Mouse (Mus musculus) embryo, embryonic 11.5 days (tissue): ENCODE results near the gene St6galnac3.

ENCODE experiments used
- DNase-seq: peaks from one replicate; pipeline ENCODE4 v3.0.0-alpha.2; 2012; ENCODE audit warnings: low read depth, low spot score

The St6galnac3 gene

GRCm38 (mm10) chr3:153169744-153170143, 555.2 kb downstream of the St6galnac3 start:
- no peak for DNase-seq

- DNase-seq: no peak
Measured at GRCm38 (mm10) chr3:153161676-153162075, 563.3 kb downstream of the St6galnac3 start.

GRCm38 (mm10) chr3:153160683-153161082, 564.3 kb downstream of the St6galnac3 start:
- DNase-seq: no peak

DNA sequence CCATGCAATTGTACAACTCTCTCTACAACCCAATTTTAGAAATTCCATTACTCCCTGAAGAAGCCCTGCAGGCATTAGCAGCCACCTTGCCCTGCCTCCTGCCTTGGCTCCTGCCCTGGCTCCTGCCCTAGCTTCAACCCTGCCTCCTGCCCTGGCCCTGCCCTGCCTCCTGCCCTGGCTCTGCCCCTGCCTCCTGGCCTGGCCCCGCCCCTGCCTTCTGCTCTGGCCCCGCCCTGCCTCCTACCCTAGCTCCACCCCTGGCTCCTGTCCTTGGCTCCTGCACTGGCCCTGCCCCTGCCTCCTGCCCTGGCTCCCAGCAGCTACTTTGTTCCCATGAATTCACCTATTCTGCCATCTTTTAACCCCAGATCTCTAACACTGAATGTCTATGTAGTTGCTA, 576.1 kb downstream of the St6galnac3 start:
- no peak for DNase-seq
